Mouse (Mus musculus): ENCODE measurements around the gene Scmh1.

The Scmh1 gene

GRCm38 (mm10) chr4:120565726-120566125 is 160.6 kb downstream of the Scmh1 start:
- DNase-seq = no peak

- no peak for DNase-seq
Observed at GRCm38 (mm10) chr4:120568005-120568404, 162.9 kb downstream of the Scmh1 start.

- DNase-seq = no peak
Observed at GRCm38 (mm10) chr4:120569025-120569424, 163.9 kb downstream of the Scmh1 start.

- peak; percentile 94 for DNase-seq
Observed at GRCm38 (mm10) chr4:120569486-120570437, 164.7 kb downstream of the Scmh1 start, which contains the start of gene Ctps. Gene Ctps, minus strand, starts transcription at chr4:120570276.

- no peak for DNase-seq
Observed at GRCm38 (mm10) chr4:120570438-120571069, 165.5 kb downstream of the Scmh1 start.

- no peak for DNase-seq
Observed at GRCm38 (mm10) chr4:120571070-120571464, 166.0 kb downstream of the Scmh1 start.

- DNase-seq = no peak
Observed at GRCm38 (mm10) chr4:120571691-120572090, 166.6 kb downstream of the Scmh1 start.
